Mouse (Mus musculus) ES-E14 (cell line): ENCODE measurements at regions not wholly inside any gene's neighbourhood (a gene's known extent, or its start where the extent isn't known, plus 50 kb on each side); places are given as distances from the start of the nearest gene placed in this dataset.

ENCODE experiments used
- CHD2 ChIP-seq: IDR thresholded peaks from 2 replicates; pipeline ENCODE4 v1.6.1; 2014; ENCODE audit warnings: mild to moderate bottlenecking, low read depth, low read length, inconsistent platforms
- HCFC1 ChIP-seq: IDR thresholded peaks from 2 replicates; pipeline ENCODE4 v1.6.1; 2012; ENCODE audit warnings: low read length, inconsistent platforms, borderline replicate concordance; ENCODE audit not compliant: insufficient read depth
- ZC3H11A ChIP-seq: IDR thresholded peaks from 2 replicates; pipeline ENCODE4 v1.6.1; 2012; ENCODE audit warnings: low read depth, mild to moderate bottlenecking, inconsistent platforms, low read length, borderline replicate concordance

DNA sequence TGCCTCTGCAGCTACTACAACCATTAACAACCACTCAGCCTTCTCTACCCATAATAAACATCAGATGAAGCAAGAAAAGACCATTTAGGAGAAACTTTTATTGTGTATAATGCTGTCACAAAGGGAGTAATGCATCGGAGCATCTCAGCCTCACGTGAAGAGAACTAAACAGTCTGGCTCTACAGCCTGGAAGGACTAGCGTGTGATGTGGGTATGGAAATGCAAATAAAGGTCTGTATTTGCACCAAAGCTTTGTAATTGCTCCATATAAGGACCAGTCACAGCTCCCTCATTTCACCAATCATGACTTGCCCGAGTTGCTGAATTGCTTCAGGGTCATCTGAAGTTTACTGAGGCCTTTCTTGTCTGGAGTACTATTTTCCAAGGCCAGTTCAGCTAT, 190.7 kb downstream of the Cep170 start:
- TF ChIP-seq CHD2 (no peak), ZC3H11A (no peak), HCFC1 (no peak)
